Mouse (Mus musculus) ovary, adult 18-20 months (tissue): ENCODE results near the gene Josd1.

Experiments used
- DNase-seq: peaks from one replicate; pipeline ENCODE4 v3.0.0; 2022; ENCODE audit warnings: low spot score, mixed read lengths

Gene Josd1

GRCm38 (mm10) chr15:79658531-79659375 lies 29.0 kb downstream of the Josd1 start, which contains the start of the genes Fam227a and Cby1:
Gene Fam227a (minus strand): TSS chr15:79658956.
Gene Cby1 (plus strand): TSS chr15:79659199.
- peak; percentile 87 for DNase-seq

GRCm38 (mm10) chr15:79657837-79658530 lies 29.7 kb downstream of the Josd1 start:
- DNase-seq, result peak; percentile 48

DNA sequence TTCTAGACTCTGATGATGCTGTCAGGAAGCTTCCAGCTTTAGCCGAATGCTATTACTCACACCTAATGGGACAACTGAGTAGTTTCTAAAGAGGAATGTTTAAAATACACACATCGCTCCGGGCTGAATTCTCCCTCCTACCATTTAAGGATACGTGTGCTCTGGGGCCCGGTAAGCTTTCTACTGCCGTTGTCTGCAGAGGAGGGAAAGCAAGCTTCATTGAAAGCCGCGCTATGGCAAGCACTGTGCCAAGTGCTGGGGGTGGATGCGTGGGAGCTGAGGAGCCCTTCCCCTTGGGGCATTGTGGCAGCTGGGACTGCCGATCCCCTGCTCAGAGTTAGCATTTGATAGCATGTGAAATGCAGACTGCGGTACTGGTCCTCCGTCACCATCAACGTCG lies 31.3 kb downstream of the Josd1 start:
- no peak for DNase-seq

- no peak for DNase-seq
Observed at GRCm38 (mm10) chr15:79651481-79651880, 36.2 kb downstream of the Josd1 start.

DNA sequence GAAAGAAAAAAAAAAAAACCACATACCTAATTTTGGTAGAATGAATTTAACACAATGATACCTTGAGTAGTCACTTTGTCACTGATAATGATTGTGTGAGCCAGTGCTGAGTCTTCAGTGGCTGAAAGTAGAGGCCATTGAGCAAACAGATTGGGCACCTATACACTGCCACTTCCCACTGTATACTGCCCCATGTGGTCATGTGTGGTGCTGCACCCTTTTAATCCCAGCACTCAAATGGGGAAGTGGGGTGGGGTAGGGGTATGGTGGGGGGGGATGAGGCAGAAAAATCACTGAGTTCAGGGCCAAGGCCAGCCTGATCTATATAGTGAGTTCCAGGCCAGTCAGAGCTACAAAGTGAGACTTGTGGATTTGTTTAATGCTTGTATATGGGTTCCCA lies 37.1 kb downstream of the Josd1 start:
- DNase-seq, result no peak

- no peak for DNase-seq
Observed at GRCm38 (mm10) chr15:79648130-79648529, 39.6 kb downstream of the Josd1 start.

DNA sequence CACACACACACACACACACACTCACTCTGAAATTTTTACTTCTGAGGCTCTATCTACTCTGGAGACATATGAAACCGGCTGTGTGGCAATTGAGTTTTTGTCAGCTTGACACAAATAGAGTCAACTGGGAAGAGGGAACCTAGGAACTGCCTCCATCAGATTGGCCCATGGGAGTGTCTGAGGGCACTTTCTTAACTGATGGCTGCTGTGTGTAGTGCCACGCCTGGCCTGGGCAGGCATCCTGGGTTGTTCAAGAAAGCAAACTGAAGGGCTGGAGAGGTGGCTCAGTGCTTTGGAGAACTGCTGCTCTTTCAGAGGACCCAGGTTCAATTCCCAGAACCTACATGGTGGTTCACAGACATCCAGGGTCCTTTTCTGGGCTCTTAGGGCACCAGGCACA lies 42.2 kb downstream of the Josd1 start:
- no peak for DNase-seq

- DNase-seq, result no peak
Observed at GRCm38 (mm10) chr15:79641135-79641817, 46.4 kb downstream of the Josd1 start.

GRCm38 (mm10) chr15:79630471-79630870 lies 57.2 kb downstream of the Josd1 start:
- no peak for DNase-seq
